Mouse (Mus musculus) ES-Bruce4 (cell line): ENCODE data around the gene Trmo.

ENCODE experiments used
- CTCF ChIP-seq: IDR thresholded peaks from one replicate; pipeline ENCODE4 v1.8.1; 2011; ENCODE audit warnings: low read depth, low read length
- EP300 ChIP-seq: IDR thresholded peaks from 2 replicates; pipeline ENCODE4 v1.6.1; 2011; ENCODE audit warnings: low read depth, low read length; ENCODE audit not compliant: insufficient read depth

DNA sequence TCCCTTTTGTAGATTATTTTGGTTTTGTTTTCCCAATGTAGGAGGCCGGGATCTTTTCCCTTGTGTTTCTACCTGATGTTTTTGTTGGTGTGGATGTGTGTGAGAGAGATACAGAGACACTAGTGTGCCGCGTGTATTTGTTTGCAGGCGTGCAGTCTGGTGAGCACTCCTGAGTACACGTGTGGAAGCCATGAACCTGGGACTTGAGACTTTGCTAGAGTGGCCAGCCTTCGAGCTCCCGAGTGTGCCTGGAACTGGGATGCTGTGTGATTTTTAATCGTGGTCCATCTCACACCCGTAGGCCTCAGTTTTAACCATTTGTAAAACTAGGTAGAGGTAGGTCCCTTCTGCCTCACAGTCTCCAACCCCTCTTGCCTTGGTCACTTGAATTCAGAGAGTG is 40.3 kb downstream of the Trmo start:
- TF ChIP-seq CTCF (no peak), EP300 (no peak)
